Mouse (Mus musculus): ENCODE data around the gene Dgkq. TPM values are rescaled to one million over a fixed set of nuclear protein-coding genes. Genes with fewer than 3 reads are reported as not detected.
A peak's percentile ranks its signal among the peaks of the same experiment; 100 is the strongest.

Dgkq gene
- polyA plus RNA-seq, 1 experiment from 2014 or later = 28.7 TPM

GRCm38 (mm10) chr5:108653341-108653740, 16.1 kb downstream of the Dgkq start:
- WGBS = 93% methylated on average over 6 of the region's 6 CpGs
- no peaks in the 10 kb centered on the region for H3K27me3 ChIP-seq (ENCODE audit: control insufficient read depth, insufficient read depth, low read length)
- no peaks in the 10 kb centered on the region for H3K4me1 ChIP-seq (ENCODE audit: control insufficient read depth, insufficient read depth, low read length)
- H3K9me3 ChIP-seq (ENCODE audit: control insufficient read depth, low read length) = no peaks in the 10 kb centered on the region
- no peak overlapping the region for H3K4me3 ChIP-seq (ENCODE audit: low read depth, low read length)
- H3K4me2 ChIP-seq (ENCODE audit: low read depth, low read length) = no peak overlapping the region
- no peak overlapping the region for H3K27ac ChIP-seq (ENCODE audit: low read depth, low read length)
- H3K36me3 ChIP-seq (ENCODE audit: control insufficient read depth, insufficient read depth, low read length) = peaks cover 46% of the 10 kb centered on the region
- no peak overlapping the region for H3K9ac ChIP-seq (replicated peaks; ENCODE audit: low read depth, low read length)
- no peak for ATAC-seq (ENCODE audit: low read depth)

DNA sequence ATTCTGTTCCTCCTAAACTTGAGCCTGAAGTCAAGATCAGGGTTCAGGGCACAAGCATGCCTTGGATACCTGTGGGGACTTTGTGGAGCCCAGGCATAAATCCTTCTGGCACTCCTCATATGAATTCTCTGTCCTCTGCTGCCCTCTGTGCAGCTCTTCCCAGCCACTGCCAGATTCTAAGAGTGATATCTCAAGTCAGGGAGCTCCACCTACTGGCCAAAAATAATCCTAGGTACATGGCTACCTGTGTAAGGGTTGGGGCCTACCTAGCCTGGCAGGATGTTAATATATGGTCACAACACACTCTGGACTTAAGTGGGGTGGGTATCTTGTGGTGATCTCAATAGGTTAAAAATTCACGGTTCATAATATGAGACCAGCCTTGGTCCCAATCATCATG, 17.6 kb downstream of the Dgkq start:
- H3K9ac ChIP-seq (replicated peaks; ENCODE audit: low read depth, low read length) = no peak overlapping the region
- peaks cover 53% of the 10 kb centered on the region for H3K36me3 ChIP-seq (ENCODE audit: control insufficient read depth, insufficient read depth, low read length)
- no peak overlapping the region for H3K4me3 ChIP-seq (ENCODE audit: low read depth, low read length)
- H3K27me3 ChIP-seq (ENCODE audit: control insufficient read depth, insufficient read depth, low read length) = no peaks in the 10 kb centered on the region
- H3K9me3 ChIP-seq (ENCODE audit: control insufficient read depth, low read length) = no peaks in the 10 kb centered on the region
- H3K4me1 ChIP-seq (ENCODE audit: control insufficient read depth, insufficient read depth, low read length) = no peaks in the 10 kb centered on the region
- peak; percentile 67 for ATAC-seq (ENCODE audit: low read depth)
- no peak overlapping the region for H3K27ac ChIP-seq (ENCODE audit: low read depth, low read length)
- no peak overlapping the region for H3K4me2 ChIP-seq (ENCODE audit: low read depth, low read length)
- 63% methylated on average over 1 of the region's 1 CpGs for WGBS

DNA sequence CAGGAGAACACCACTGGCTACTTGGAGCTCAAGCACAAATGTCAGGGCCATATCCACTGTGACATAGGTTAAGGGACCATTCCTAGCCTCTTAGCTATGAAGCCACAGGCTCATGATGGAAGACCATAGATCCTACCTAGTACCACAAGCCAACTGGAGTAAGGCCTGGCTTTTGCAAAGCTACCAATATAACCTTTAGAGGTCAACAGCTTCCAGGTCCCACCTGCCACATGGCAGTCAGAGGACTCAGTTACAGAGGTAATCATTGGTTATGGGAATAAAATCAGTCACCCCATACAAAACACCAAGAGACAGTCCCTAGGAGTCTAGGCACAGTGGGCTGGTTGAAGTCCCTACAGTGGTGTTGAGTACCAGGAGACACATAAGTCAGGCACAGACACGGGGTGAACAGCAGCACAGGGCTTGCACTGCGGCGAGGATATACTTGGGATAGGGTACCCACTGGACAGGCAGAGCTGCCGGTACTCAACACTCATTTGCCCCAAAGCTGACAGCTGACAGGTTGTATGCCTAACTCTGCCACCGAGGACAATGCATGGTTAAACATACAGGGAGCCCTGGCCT, 18.2 kb downstream of the Dgkq start:
- Histone ChIP-seq H3K9ac (replicated peaks; ENCODE audit: low read depth, low read length) (no peak overlapping the region), H3K4me2 (ENCODE audit: low read depth, low read length) (no peak overlapping the region), H3K27ac (ENCODE audit: low read depth, low read length) (no peak overlapping the region), H3K27me3 (ENCODE audit: control insufficient read depth, insufficient read depth, low read length) (no peaks in the 10 kb centered on the region), H3K36me3 (ENCODE audit: control insufficient read depth, insufficient read depth, low read length) (peaks cover 58% of the 10 kb centered on the region), H3K4me1 (ENCODE audit: control insufficient read depth, insufficient read depth, low read length) (no peaks in the 10 kb centered on the region), H3K9me3 (ENCODE audit: control insufficient read depth, low read length) (no peaks in the 10 kb centered on the region), H3K4me3 (ENCODE audit: low read depth, low read length) (no peak overlapping the region)
- no peak for ATAC-seq (ENCODE audit: low read depth)
- WGBS = 84% methylated on average over 5 of the region's 5 CpGs

GRCm38 (mm10) chr5:108650341-108650740, 19.1 kb downstream of the Dgkq start:
- peaks cover 57% of the 10 kb centered on the region for H3K36me3 ChIP-seq (ENCODE audit: control insufficient read depth, insufficient read depth, low read length)

DNA sequence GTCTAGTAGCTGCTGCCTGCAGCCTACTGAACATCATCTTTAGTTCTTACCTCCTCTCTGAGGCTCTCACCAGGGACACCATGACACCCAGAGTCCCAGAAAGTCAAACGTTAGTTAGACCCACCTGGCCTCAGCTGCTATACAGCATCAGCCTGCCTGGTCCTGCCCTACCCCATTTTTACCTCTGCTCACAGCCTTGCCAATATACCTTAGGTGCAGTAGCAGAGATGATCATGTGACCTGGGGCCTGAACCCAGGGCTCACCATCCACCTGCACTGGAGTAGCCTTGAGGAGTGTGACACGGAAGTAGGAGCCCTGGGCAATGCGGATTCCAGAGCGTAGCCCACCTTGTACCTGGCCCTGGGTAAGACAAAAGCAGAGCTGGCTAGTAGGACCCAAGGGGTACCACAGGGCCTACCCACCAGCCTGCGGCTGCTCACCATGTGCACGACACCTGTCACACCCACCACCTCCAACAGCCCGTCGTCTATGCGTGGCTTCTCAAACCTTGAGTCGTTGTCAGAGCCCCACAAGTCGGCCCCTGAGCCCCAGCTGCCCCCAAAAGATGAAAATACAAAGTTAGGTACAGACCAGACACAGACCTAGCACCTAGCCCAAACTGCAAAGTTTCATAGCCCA, 20.4 kb downstream of the Dgkq start:
- Histone ChIP-seq H3K4me1 (ENCODE audit: control insufficient read depth, insufficient read depth, low read length) (no peaks in the 10 kb centered on the region), H3K36me3 (ENCODE audit: control insufficient read depth, insufficient read depth, low read length) (peaks cover 44% of the 10 kb centered on the region), H3K27me3 (ENCODE audit: control insufficient read depth, insufficient read depth, low read length) (no peaks in the 10 kb centered on the region), H3K4me2 (ENCODE audit: low read depth, low read length) (no peak overlapping the region), H3K9me3 (ENCODE audit: control insufficient read depth, low read length) (no peaks in the 10 kb centered on the region), H3K4me3 (ENCODE audit: low read depth, low read length) (no peak overlapping the region), H3K9ac (replicated peaks; ENCODE audit: low read depth, low read length) (no peak overlapping the region), H3K27ac (ENCODE audit: low read depth, low read length) (no peak overlapping the region)
- 93% methylated on average over 11 of the region's 11 CpGs for WGBS
- no peak for ATAC-seq (ENCODE audit: low read depth)

More at GRCm38 (mm10) chr5:108650341-108650740, 19.1 kb downstream of the Dgkq start:
- ATAC-seq (ENCODE audit: low read depth) = no peak
- H3K9me3 ChIP-seq (ENCODE audit: control insufficient read depth, low read length) = no peaks in the 10 kb centered on the region
- H3K27ac ChIP-seq (ENCODE audit: low read depth, low read length) = no peak overlapping the region
- no peak overlapping the region for H3K4me3 ChIP-seq (ENCODE audit: low read depth, low read length)
- H3K27me3 ChIP-seq (ENCODE audit: control insufficient read depth, insufficient read depth, low read length) = no peaks in the 10 kb centered on the region
- H3K4me1 ChIP-seq (ENCODE audit: control insufficient read depth, insufficient read depth, low read length) = no peaks in the 10 kb centered on the region
- no peak overlapping the region for H3K4me2 ChIP-seq (ENCODE audit: low read depth, low read length)
- H3K9ac ChIP-seq (replicated peaks; ENCODE audit: low read depth, low read length) = no peak overlapping the region
- 92% methylated on average over 7 of the region's 7 CpGs for WGBS

GRCm38 (mm10) chr5:108647820-108648465, 21.5 kb downstream of the Dgkq start:
- H3K9me3 ChIP-seq (ENCODE audit: control insufficient read depth, low read length) = no peaks in the 10 kb centered on the region
- no peak overlapping the region for H3K9ac ChIP-seq (replicated peaks; ENCODE audit: low read depth, low read length)
- no peak for ATAC-seq (ENCODE audit: low read depth)
- WGBS = 91% methylated on average over 2 of the region's 2 CpGs
- no peaks in the 10 kb centered on the region for H3K4me1 ChIP-seq (ENCODE audit: control insufficient read depth, insufficient read depth, low read length)
- H3K27me3 ChIP-seq (ENCODE audit: control insufficient read depth, insufficient read depth, low read length) = no peaks in the 10 kb centered on the region
- peaks cover 34% of the 10 kb centered on the region for H3K36me3 ChIP-seq (ENCODE audit: control insufficient read depth, insufficient read depth, low read length)
- H3K4me3 ChIP-seq (ENCODE audit: low read depth, low read length) = no peak overlapping the region
- H3K4me2 ChIP-seq (ENCODE audit: low read depth, low read length) = no peak overlapping the region
- no peak overlapping the region for H3K27ac ChIP-seq (ENCODE audit: low read depth, low read length)

GRCm38 (mm10) chr5:108647311-108647710, 22.2 kb downstream of the Dgkq start:
- no peak overlapping the region for H3K9ac ChIP-seq (replicated peaks; ENCODE audit: low read depth, low read length)
- H3K9me3 ChIP-seq (ENCODE audit: control insufficient read depth, low read length) = no peaks in the 10 kb centered on the region
- no peak for ATAC-seq (ENCODE audit: low read depth)
- no peaks in the 10 kb centered on the region for H3K4me1 ChIP-seq (ENCODE audit: control insufficient read depth, insufficient read depth, low read length)
- no peak overlapping the region for H3K4me2 ChIP-seq (ENCODE audit: low read depth, low read length)
- no peaks in the 10 kb centered on the region for H3K27me3 ChIP-seq (ENCODE audit: control insufficient read depth, insufficient read depth, low read length)
- no peak overlapping the region for H3K4me3 ChIP-seq (ENCODE audit: low read depth, low read length)
- H3K27ac ChIP-seq (ENCODE audit: low read depth, low read length) = no peak overlapping the region
- WGBS = 90% methylated on average over 2 of the region's 2 CpGs
- peaks cover 32% of the 10 kb centered on the region; the same call in 1 of the 2 replicates for H3K36me3 ChIP-seq (ENCODE audit: control insufficient read depth, insufficient read depth, low read length)

DNA sequence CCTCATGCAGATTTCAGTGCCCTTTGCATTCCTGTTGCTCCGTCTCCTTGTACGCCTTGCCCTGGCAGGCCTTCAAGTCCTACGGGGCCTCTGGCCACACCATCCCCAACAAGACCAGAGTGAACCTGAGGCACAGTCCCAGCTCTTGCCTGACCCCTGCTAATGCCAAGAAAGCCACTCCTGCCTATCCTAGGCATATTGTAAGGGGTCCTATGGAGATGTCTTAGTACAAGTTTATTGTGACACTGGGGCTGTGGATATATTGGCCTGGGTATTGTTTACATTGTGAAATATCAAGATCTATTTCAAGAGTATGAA, 23.2 kb downstream of the Dgkq start:
- H3K27ac ChIP-seq (ENCODE audit: low read depth, low read length) = peak overlapping the region; percentile 10; the same call in 1 of the 2 replicates
- H3K9ac ChIP-seq (replicated peaks; ENCODE audit: low read depth, low read length) = no peak overlapping the region
- no peak overlapping the region for H3K4me2 ChIP-seq (ENCODE audit: low read depth, low read length)
- no peaks in the 10 kb centered on the region for H3K4me1 ChIP-seq (ENCODE audit: control insufficient read depth, insufficient read depth, low read length)
- no peak for ATAC-seq (ENCODE audit: low read depth)
- 95% methylated on average over 3 of the region's 3 CpGs for WGBS
- H3K27me3 ChIP-seq (ENCODE audit: control insufficient read depth, insufficient read depth, low read length) = no peaks in the 10 kb centered on the region
- H3K4me3 ChIP-seq (ENCODE audit: low read depth, low read length) = no peak overlapping the region
- peaks cover 32% of the 10 kb centered on the region; the same call in 1 of the 2 replicates for H3K36me3 ChIP-seq (ENCODE audit: control insufficient read depth, insufficient read depth, low read length)
- no peaks in the 10 kb centered on the region for H3K9me3 ChIP-seq (ENCODE audit: control insufficient read depth, low read length)

DNA sequence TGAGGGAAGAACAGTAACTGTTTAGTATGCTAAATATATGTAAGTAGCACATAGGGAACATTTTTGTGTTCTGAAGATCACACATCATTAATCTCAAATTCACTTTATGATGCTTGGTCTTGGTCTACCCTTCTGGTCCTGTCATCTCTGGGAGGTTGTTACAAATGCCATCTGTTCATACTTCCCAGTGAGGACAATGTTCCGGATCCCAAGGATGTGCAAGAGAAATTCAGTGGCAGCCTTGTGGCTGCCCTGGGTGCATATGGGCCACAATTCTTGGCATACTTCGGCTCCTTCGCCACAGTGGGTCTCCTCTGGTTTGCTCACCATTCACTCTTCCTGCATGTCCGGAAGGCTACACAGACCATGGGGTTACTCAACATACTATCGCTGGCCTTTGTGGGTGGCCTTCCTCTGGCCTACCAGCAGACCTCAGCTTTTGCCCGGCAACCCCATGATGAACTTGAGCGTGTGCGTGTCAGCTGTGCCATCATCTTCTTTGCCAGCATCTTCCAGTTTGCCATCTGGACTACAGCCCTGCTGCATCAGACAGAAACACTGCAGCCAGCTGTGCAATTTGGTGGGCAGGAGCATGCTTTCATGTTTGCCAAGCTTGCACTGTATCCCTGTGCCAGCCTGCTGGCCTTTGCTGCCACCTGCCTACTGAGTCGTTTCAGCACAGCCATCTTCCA, 23.7 kb downstream of the Dgkq start:
- H3K4me3 ChIP-seq (ENCODE audit: low read depth, low read length) = no peak overlapping the region
- H3K4me2 ChIP-seq (ENCODE audit: low read depth, low read length) = no peak overlapping the region
- H3K4me1 ChIP-seq (ENCODE audit: control insufficient read depth, insufficient read depth, low read length) = no peaks in the 10 kb centered on the region
- 88% methylated on average over 9 of the region's 9 CpGs for WGBS
- H3K27me3 ChIP-seq (ENCODE audit: control insufficient read depth, insufficient read depth, low read length) = no peaks in the 10 kb centered on the region
- peak overlapping the region; percentile 10; the same call in 1 of the 2 replicates for H3K27ac ChIP-seq (ENCODE audit: low read depth, low read length)
- 0 out of 2 replicates have a peak, but pooled peaks have one; percentile 16 for ATAC-seq (ENCODE audit: low read depth)
- H3K9ac ChIP-seq (replicated peaks; ENCODE audit: low read depth, low read length) = no peak overlapping the region
- peaks cover 32% of the 10 kb centered on the region; the same call in 1 of the 2 replicates for H3K36me3 ChIP-seq (ENCODE audit: control insufficient read depth, insufficient read depth, low read length)
- H3K9me3 ChIP-seq (ENCODE audit: control insufficient read depth, low read length) = no peaks in the 10 kb centered on the region

All from neural tube, embryonic 14.5 days (tissue).